Mouse (Mus musculus): Measurements from ENCODE around the gene Peg3.
"Not testable (repeated sequence)": the region's sequence is repeated elsewhere in the genome, so short reads cannot be mapped to it uniquely, and the experiment has no call there.

Gene Peg3

DNA sequence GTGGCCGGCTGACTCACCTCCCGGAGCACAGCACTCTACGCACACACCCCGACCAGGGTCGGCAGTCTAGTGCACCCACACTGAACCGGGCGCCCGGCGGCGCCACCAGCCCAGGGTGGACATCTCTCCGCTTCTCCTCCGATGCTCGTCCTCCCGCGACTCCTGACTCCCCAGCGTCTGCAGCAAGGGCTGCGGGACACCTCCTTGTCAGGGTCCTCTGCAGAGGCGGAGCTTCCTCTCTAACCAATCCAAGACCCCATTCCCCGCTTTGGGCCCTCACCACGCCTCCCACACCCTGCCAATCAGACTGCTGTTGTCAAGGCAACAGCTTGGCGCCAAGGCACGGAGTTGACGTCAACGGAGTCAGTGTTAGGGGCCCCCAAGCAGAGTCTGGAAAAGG, at the start of gene Peg3, which contains the start of gene Usp29:
Peg3 (minus strand) TSS at position 191 of the 400 bp plus-strand sequence.
Usp29 (plus strand) TSS at position 338 of the 400 bp plus-strand sequence.
- DNase-seq (ENCODE audit: low spot score in 2 of 2) = peak; percentile 86 to 89

DNA sequence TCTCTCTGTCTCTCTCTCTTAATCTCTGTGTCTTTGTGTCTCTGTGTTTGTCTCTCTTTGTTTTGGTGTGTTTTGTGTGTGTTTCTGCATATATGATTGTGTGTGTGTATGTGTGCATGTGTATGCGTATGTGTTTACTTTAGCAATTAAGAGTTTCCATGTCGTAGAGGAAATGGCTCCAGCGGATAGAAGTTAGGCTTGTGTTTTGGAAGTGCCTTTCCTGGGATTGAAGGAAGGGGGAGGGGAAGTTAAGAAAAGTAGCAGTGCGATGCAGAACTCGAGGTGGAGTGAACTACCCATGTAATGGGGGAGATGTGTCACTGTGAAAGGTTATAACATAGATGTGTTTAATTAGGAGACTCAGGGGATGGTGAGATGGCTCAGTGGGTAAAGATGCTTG, 48.9 kb upstream of the Peg3 start:
- no peak for DNase-seq (ENCODE audit: low spot score in 2 of 2)

DNA sequence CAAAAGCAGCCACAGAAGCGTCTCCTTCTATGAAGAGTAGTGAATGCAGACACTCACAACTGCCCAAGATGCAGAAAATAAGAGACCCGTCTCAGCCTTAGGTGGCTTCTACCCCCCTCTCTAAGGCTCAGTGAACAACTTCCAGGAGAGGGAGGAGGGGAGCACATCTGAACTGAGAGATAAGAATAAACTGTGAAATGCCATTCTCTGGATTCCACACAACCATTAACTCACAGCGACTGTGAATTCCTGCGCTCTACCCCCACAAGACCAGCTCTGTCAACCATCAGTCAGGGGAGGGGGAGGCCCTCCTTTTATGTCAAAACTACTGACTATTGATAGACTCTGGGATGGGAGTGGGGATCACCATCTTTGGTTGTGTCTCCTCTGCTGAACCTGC, 47.5 kb upstream of the Peg3 start:
- DNase-seq (ENCODE audit: low spot score in 2 of 2) = no peak

DNA sequence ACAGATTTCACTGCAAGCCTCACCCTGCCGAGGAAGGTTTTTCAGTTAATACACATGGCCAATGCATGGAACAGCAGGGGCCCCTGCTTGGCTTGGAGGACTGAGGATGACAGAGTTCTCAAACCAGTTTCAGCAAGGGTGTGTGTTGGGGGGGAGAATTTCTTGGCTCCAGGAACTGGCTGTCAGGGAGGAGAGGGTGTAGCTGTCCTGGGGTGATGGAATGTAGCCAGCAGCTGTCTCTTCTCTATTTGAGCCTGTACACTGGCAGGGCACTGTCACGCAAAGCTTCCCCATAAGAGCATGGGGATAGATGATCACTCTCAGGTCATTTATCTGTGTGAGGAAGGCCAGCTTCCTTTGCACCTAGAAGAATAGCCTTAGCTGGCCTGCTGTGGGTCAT, 46.9 kb upstream of the Peg3 start:
- DNase-seq (ENCODE audit: low spot score in 2 of 2) = no peak

DNA sequence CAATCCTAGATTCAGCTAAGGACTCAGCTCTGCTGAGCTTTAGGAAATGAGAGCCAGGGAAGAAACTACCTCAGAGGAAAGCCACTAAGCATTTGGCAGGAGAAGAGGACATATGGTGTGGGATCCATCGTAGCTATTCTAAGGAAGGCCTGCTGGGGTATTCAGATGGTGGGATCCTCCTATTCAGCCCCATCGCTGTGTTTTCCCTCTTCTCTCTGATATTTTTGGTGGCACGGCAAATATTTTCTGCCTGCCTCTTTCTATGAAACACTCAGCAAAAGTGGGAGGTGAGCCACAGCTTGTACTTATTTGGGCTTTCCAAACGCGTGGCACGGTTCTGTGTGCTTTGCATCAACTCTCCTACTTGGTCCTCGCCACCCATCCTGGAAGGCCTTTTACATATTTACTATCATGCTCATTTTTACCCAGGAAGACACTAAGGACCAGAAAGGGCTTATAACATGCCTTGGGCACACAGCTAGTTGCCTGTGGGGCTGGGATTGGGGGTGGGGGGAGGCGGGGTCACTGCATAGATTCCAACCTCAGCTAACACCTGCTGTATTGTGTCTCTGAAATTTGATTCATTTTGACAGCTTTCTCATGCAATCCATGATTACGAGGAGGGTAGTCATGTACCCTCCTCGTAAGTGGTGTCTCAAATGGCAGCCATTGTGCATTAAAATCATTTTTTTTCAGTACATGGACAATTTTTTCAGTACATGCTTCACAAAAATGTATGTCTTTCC, 46.3 kb upstream of the Peg3 start:
- peak; percentile 69 to 84 for DNase-seq (ENCODE audit: low spot score in 2 of 2)

DNA sequence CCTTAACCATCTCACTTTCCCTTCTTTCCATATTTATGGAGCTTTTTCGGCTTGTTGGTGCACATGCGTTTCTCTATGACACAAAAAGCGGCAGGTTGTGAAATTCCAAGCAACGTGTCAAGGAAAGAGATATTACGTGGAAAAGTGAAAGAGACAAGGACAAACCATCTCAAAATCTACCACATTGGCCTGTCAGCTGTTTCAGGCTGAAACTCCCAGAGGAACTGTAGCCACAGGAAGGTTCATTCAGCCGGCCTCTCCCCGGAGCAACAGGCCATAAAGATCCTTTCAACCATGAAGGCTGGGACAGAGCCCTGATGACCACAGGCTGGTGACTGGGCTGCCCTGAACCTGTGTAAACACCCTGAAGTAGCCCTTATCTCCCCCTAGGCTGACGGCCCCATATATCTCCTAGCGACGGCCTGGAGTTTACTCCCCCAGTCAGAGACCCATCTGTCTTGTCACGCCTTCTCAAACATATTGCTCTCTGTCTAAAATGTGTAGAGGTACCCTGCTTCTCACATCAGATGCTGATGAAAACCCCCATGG, 43.7 kb upstream of the Peg3 start:
- DNase-seq (ENCODE audit: low spot score in 2 of 2) = not testable (repeated sequence)

DNA sequence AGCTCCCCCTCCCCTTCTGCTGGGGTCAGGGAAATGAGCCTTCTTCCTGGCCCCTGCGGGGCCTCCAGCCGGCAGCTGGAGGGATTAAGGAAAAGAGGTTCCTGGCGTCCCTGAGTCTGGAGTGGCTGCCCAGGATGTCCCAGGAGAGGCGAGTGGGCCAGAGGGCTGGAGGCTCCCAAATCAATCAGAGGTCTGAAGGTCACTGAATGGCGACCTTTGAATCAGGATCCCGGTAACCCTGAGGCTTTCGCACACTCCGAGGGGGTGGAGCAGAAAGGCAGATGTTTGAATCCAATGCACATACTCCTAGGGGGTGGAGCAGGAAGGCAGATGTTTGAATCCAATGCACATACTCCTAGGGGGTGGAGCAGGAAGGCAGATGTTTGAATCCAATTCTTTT, 40.1 kb upstream of the Peg3 start:
- no peak for DNase-seq (ENCODE audit: low spot score in 2 of 2)

DNA sequence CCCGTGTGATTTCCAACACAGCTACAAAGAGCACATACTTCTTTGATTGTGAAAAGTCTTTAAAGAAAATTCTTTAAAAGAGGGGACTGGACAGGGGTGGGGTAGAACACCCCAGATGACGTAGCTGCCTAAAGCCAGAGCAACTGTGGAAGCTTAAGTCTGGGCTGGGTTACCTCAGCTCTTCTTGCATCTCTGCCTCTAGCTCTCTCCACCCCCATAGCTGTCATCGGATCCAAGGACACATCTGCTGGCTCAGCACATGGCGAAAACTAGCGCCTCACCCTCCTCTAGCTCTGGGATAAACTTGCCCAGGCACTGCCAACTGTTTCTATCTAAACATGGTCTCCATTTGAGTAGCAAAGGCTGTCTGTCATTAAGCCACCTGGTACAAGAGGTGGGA, 35.0 kb upstream of the Peg3 start:
- no peak for DNase-seq (ENCODE audit: low spot score in 2 of 2)

DNA sequence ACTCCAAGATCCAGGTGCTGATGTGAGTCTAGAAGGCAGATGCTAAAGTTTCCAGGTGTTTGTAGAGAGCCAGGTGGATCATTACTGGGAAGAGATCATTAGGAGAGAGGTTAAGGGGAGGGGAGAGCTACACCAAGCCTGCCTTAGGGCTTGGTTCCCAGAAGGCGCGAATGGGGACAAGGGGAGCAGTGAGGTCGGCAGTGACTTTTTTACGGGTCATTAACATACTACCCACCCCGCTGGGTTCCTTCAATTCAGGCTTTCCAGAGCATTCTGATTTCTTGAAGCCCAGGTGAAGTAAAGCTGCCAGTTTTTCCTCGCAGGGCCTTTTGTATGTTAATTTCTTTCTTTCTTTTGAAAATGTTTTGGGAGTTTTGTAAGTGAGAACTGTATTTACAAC, 29.9 kb upstream of the Peg3 start:
- no peak for DNase-seq (ENCODE audit: low spot score in 2 of 2)

DNA sequence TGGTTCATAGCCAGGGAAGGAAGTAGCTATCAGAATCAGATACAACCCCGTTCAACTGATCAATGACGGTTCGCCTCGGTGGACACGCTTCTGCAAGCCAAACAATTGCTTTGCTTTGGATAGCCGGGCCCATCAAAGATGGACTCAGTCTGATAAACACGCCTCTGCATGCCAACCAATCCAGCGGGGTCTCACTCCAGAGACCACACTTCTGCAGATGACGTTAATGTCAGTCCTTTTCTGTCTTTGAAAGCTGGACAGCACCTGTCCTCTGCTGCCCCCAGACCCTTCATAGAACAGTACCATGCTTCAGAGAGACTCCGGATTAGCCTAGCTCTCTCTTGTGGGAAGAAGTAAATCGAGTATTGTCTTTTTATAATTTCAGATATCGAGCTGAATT, 29.5 kb upstream of the Peg3 start:
- no peak for DNase-seq (ENCODE audit: low spot score in 2 of 2)

DNA sequence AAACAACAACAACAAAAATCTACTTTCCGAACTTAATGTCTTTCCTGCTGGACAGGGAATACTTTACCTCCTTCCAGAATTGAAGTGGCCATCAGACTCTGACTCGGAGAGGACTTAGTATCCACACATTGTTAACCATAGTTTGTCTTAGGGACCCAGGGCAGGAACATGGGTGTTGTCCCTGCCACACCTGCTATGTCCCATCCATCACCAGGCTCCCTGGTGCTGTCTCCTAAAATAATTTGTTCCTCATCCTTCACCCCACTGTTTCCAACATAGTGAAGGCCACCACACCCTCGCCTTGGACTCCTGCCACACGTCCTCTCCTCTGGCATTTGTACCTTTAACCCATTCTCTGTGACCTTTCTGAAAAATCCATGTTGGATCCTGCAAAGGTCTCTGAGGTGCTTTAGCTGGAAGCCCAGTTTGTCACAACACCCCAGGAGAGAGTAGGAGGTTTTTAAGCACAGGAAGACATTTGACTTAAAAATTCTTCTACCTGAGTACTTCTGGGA, 26.6 kb upstream of the Peg3 start:
- no peak for DNase-seq (ENCODE audit: low spot score in 2 of 2)

DNA sequence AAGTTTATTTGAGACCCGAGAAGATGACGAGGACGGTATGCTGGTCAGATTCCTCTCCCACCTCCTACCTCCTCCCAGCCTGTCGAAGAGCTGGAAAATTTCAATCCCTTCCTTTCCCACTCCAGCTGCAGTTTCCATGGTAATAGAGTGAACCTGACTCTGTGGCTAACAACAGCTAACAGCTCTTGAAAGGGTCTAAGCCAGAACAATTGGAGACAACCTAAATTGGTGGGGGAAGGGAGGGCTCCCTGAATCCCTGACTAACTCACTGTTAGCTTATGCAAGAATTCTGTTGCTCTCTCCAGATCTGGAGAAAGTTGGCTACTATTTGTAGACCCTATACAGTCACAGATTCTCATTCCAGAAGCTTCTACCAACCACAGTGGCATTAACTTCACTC, 23.2 kb upstream of the Peg3 start:
- DNase-seq (ENCODE audit: low spot score in 2 of 2) = no peak

DNA sequence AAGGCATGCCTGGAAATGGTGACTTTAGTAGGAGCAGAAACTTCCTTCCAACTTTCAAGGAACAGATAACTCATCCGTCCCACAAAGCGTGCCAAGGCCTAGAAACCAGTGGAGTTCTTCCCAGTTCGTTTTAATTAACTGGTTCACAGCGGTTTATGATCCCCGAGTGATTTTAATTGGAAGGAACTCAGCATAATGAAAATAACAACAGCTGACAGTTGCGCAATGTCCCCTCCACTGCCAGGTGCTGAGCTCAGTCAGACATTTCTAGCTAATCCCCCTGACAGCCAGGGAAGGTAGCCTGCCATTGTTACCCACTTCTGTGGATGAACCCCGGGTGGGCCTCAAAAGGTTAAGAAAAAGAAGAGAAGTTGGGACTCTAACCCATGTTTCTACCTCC, 19.0 kb upstream of the Peg3 start:
- no peak for DNase-seq (ENCODE audit: low spot score in 2 of 2)

DNA sequence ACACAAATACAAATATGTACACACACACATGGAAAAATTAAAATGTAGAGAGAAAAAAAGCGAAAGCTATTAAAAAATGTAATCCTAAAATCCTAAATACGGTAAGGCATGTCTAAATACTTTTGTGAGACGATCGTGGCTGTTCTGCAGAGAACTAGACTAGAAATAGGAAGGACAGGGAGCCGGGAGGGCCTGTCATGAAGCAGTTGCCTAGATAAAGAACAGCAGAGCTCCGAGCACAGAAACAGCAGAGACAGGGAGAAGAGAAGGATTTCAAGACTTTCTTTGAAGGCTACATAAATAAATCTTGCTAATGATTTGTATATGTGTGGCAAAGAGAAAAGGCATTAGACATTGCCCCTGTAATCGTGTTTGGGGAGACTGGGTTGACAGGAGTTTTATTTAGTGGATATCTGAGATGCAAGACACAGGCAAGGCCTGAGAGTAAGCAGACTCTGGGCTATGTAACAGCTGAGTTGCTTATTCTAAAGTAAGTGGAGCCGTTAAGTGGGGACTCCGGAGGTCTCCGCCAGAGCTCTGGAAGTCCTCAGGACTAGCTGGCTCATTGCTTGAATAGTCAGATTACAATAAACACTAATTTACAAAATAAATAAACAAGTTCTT, 14.2 kb upstream of the Peg3 start:
- DNase-seq (ENCODE audit: low spot score in 2 of 2) = no peak

DNA sequence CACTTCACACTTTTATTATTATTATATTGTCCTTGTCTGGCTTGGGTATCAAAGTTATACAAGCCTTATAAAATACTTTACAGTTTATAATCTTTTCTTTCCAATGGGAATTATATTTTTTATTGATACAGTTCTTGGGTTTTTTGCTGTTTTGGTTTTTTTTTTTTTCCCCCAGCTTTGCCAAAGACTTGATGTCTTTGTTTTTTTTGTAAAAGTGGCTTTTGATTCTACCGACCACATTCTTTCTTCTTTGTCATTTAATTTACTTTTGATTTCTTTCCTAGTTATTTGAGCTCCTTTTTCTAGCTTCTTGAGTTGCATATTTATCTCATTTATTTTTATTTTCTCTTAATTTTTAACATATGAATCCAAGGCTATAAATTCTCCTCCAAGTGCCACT, 5.8 kb upstream of the Peg3 start:
- no peak for DNase-seq (ENCODE audit: low spot score in 2 of 2)

DNA sequence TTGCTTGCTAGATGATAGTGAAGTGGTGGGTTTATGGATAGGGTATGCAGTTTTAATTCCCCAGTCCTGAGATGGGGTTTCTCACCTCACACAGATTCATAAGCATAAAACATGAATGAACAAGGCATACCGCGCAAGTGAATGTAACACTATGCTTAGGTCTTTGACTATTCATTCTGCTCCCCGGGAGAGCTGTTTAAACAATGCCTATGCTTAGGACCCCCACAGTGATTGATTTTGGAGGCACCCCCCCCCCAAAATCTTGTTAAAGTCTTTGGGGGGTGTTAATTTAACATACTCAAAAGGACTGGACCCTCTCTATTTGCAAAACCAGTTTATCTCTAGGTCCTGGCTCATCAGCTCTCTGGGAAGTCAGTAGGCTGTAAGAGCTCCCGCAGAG, 1.7 kb upstream of the Peg3 start:
- no peak for DNase-seq (ENCODE audit: low spot score in 2 of 2)

DNA sequence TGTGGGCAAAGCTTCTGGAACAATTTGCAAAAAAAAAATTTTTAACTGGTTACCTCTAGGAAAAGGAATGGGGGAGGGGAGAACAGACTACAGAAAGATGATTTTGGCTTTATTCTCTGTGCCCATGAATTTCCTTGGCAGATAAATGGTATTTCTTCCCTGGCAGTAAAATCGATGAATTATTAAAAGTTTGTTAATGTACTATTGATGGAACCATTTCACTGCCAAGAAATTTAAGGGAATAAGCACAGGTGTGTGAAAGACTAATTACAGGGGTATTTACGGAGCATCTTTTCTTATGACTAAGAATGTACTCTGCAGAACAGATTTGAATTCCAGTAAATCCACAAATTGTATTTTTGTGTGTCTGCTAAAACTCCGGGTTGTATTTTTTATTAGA, 1.1 kb upstream of the Peg3 start:
- no peak for DNase-seq (ENCODE audit: low spot score in 2 of 2)

DNA sequence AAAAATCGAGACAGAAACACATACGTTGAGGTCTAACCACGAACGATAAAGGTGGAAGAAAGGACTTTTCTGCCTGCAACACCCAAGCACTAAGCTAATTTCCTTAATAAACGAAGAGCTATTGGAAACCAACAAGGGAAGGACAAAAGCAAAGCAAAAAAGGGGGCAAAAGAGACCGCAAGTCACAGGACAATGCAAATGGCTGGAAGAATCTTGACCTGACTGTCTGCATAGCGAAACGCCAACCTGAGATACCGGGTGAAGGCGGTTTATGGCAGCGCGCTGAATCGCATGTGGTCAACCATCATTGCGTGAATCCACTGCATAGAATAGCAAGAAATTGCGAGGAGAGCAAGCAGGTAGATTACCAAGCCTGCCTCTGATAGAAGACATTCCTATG, 570 bp upstream of the Peg3 start:
- no peak for DNase-seq (ENCODE audit: low spot score in 2 of 2)

DNA sequence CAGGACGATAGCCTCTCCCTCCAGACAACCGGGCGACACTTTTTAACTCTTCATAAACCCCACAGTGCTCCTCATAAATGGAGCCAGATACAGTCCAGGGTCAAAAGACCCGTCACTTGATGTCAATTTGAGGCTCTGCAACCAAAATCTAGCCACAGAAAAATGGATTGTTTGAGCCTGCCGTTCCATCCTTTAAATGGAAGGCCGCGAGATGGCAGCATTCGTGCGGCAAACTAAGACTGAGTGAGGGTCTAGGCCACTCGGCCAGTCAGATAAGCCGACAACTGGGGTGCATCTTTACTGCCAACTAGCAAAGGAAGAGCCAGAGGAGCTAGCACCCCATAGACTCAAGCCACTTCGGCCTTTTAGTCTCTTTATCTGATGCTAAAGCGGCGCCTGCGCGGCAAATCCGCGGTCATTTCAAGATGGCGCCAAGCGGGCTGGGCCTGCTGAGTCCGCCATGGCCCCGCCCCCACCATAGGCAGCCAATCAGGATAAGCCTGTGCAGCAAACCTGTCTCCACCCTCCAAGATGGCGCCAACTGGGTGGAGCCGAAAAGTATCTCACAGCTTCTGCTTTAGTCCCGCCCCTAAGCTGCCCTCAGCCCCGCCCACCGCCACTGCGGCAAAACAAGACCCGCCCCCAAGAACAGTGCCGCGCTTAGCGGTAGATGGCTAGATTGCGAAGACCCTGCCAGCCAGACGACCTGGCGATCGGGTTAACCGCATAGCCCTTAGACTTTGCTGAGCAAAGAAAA, 992 bp downstream of the Peg3 start:
- peak; percentile 93 to 95 for DNase-seq (ENCODE audit: low spot score in 2 of 2)

DNA sequence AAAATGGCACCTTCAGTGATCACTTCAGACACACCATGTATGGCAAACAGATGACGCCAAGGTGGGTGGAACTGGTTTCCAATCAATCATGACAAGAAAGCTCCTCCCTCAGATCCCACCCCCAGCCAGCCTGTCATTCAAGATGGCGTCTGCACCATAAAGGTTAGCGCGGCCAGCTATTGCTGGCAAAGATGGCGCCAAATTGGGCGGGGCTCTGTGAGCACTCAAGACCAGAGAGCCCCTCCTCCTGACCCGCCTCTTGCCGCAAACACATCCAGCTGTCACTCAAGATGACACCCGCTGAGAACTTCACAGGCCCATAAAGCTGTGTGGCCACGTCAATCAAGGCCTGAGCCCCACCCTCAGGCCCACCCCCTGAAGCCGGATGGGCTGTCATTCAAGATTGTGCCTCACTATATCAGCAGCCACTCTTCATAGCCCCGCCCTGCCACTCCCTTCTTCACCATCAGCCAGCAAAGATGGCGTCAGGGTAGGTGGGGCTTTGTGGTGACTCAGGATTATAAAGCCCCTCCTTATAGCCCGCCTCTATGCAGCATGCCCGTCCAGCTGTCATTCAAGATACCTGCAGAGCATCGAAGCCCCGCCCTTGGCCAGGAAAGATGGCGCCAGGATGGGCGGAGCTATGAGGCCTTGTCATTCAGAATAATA, 1.8 kb downstream of the Peg3 start:
- DNase-seq (ENCODE audit: low spot score in 2 of 2) = peak; percentile 95 to 97

DNA sequence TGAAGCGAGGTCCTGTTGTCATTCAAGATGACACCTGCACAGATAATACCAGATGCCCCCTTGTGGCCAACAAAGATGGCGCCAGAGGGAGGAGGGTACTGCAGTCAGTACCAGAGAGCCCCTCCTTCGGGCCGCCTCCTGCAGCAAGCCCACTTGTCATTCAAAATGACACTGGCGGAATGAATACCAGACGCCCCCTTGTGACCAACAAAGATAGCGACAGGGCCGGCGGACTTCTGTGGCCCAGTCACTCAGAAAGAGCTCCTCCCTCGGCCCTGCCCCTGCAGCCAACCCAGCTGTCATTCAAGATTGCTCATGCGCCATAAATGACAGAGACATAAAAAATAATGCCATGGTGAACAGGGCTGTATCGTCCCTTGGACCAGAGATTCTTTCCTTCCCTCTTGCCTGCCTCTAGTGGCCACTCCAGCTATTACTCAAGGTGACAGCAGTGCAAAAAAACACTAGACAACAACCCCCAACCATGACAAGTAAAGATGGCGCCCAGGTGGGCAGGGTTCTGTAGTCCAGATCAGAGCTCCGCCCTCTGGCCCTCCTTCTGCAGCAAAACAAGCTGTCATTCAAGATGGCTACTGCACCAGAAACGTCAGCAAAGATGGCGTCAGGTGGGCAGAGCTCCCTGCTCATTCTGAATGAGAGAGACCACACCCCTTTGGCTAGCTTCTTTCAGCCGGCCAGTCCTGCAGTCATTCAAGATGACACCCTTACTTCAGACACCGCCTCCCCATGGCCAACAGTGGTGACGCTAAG, 2.7 kb downstream of the Peg3 start:
- peak; percentile 87 to 91 for DNase-seq (ENCODE audit: low spot score in 2 of 2)
